Mouse (Mus musculus): ENCODE data around the gene Flrt1. TPM values are rescaled to one million over a fixed set of nuclear protein-coding genes. Genes with fewer than 3 reads are reported as not detected.

The Flrt1 gene
- polyA plus RNA-seq, 1 experiment from 2014 or later = 3.6 TPM

- DNase-seq (ENCODE audit: low spot score) (peak; percentile 83), ATAC-seq (replicated peaks; ENCODE audit: low FRiP score, low TSS enrichment, low read depth) (peak; percentile 76)
- H3K27ac ChIP-seq (ENCODE audit: low read depth) = peak overlapping the region; percentile 62; the same call in 1 of the 2 replicates
- peak overlapping the region; percentile 17 for H3K4me3 ChIP-seq (ENCODE audit: low read depth, low read length)
- no peaks in the 10 kb centered on the region for H3K27me3 ChIP-seq (replicated peaks; ENCODE audit: control insufficient read depth, insufficient read depth, low read length)
- peaks cover 18% of the 10 kb centered on the region for H3K4me1 ChIP-seq (replicated peaks; ENCODE audit: control insufficient read depth, insufficient read depth, low read length)
- peak overlapping the region; percentile 32; the same call in 1 of the 2 replicates for H3K9ac ChIP-seq (ENCODE audit: low read length)
- H3K36me3 ChIP-seq (ENCODE audit: control insufficient read depth, insufficient read depth, low read length) = no peaks in the 10 kb centered on the region
- H3K4me2 ChIP-seq (ENCODE audit: low read length) = peak overlapping the region; percentile 50
- 12% methylated on average over 19 of the region's 19 CpGs for WGBS
- no peaks in the 10 kb centered on the region for H3K9me3 ChIP-seq (ENCODE audit: control insufficient read depth, low read length)
Observed at GRCm38 (mm10) chr19:7103993-7104401, 1.5 kb downstream of the Flrt1 start.

GRCm38 (mm10) chr19:7103349-7103992, 2.1 kb downstream of the Flrt1 start:
- DNase-seq (ENCODE audit: low spot score) (no peak), ATAC-seq (replicated peaks; ENCODE audit: low FRiP score, low TSS enrichment, low read depth) (peak; percentile 12; the same call in 1 of the 2 replicates)
- 56% methylated on average over 4 of the region's 4 CpGs for WGBS
- Histone ChIP-seq H3K9ac (ENCODE audit: low read length) (0 out of 2 replicates have a peak overlapping the region, but pooled peaks have one; percentile 20), H3K4me1 (replicated peaks; ENCODE audit: control insufficient read depth, insufficient read depth, low read length) (peaks cover 18% of the 10 kb centered on the region), H3K4me3 (ENCODE audit: low read depth, low read length) (peak overlapping the region; percentile 17; the same call in 1 of the 2 replicates), H3K36me3 (ENCODE audit: control insufficient read depth, insufficient read depth, low read length) (no peaks in the 10 kb centered on the region), H3K27me3 (replicated peaks; ENCODE audit: control insufficient read depth, insufficient read depth, low read length) (no peaks in the 10 kb centered on the region), H3K27ac (ENCODE audit: low read depth) (peak overlapping the region; percentile 62), H3K9me3 (ENCODE audit: control insufficient read depth, low read length) (no peaks in the 10 kb centered on the region), H3K4me2 (ENCODE audit: low read length) (peak overlapping the region; percentile 50)

- Histone ChIP-seq H3K4me2 (ENCODE audit: low read length) (no peak overlapping the region), H3K9me3 (ENCODE audit: control insufficient read depth, low read length) (no peaks in the 10 kb centered on the region), H3K4me1 (replicated peaks; ENCODE audit: control insufficient read depth, insufficient read depth, low read length) (peaks cover 18% of the 10 kb centered on the region), H3K4me3 (ENCODE audit: low read depth, low read length) (no peak overlapping the region), H3K36me3 (ENCODE audit: control insufficient read depth, insufficient read depth, low read length) (no peaks in the 10 kb centered on the region), H3K9ac (ENCODE audit: low read length) (no peak overlapping the region), H3K27ac (ENCODE audit: low read depth) (no peak overlapping the region), H3K27me3 (replicated peaks; ENCODE audit: control insufficient read depth, insufficient read depth, low read length) (peaks cover 5% of the 10 kb centered on the region)
- ATAC-seq (replicated peaks; ENCODE audit: low FRiP score, low TSS enrichment, low read depth) = no peak
- 92% methylated on average over 10 of the region's 10 CpGs for WGBS
- no peak for DNase-seq (ENCODE audit: low spot score)
Observed at GRCm38 (mm10) chr19:7102039-7102438, 3.5 kb downstream of the Flrt1 start.

GRCm38 (mm10) chr19:7099620-7100155, 5.8 kb downstream of the Flrt1 start:
- WGBS = 58% methylated on average over 3 of the region's 3 CpGs
- peaks cover 12% of the 10 kb centered on the region for H3K27me3 ChIP-seq (replicated peaks; ENCODE audit: control insufficient read depth, insufficient read depth, low read length)
- H3K9me3 ChIP-seq (ENCODE audit: control insufficient read depth, low read length) = no peaks in the 10 kb centered on the region
- DNase-seq (ENCODE audit: low spot score) (no peak), ATAC-seq (replicated peaks; ENCODE audit: low FRiP score, low TSS enrichment, low read depth) (no peak)
- no peak overlapping the region for H3K4me3 ChIP-seq (ENCODE audit: low read depth, low read length)
- H3K36me3 ChIP-seq (ENCODE audit: control insufficient read depth, insufficient read depth, low read length) = no peaks in the 10 kb centered on the region
- H3K4me1 ChIP-seq (replicated peaks; ENCODE audit: control insufficient read depth, insufficient read depth, low read length) = peaks cover 18% of the 10 kb centered on the region
- H3K27ac ChIP-seq (ENCODE audit: low read depth) = no peak overlapping the region
- no peak overlapping the region for H3K4me2 ChIP-seq (ENCODE audit: low read length)
- no peak overlapping the region for H3K9ac ChIP-seq (ENCODE audit: low read length)

- ATAC-seq (replicated peaks; ENCODE audit: low FRiP score, low TSS enrichment, low read depth) (no peak), DNase-seq (ENCODE audit: low spot score) (no peak)
- H3K4me1 ChIP-seq (replicated peaks; ENCODE audit: control insufficient read depth, insufficient read depth, low read length) = no peaks in the 10 kb centered on the region
- no peak overlapping the region for H3K4me2 ChIP-seq (ENCODE audit: low read length)
- H3K36me3 ChIP-seq (ENCODE audit: control insufficient read depth, insufficient read depth, low read length) = no peaks in the 10 kb centered on the region
- no peak overlapping the region for H3K27ac ChIP-seq (ENCODE audit: low read depth)
- H3K9ac ChIP-seq (ENCODE audit: low read length) = no peak overlapping the region
- H3K27me3 ChIP-seq (replicated peaks; ENCODE audit: control insufficient read depth, insufficient read depth, low read length) = peaks cover 24% of the 10 kb centered on the region
- no peaks in the 10 kb centered on the region for H3K9me3 ChIP-seq (ENCODE audit: control insufficient read depth, low read length)
- 87% methylated on average over 5 of the region's 5 CpGs for WGBS
- H3K4me3 ChIP-seq (ENCODE audit: low read depth, low read length) = no peak overlapping the region
Observed at GRCm38 (mm10) chr19:7092756-7093155, 12.8 kb downstream of the Flrt1 start.

- no peak overlapping the region for H3K27ac ChIP-seq (ENCODE audit: low read depth)
- no peaks in the 10 kb centered on the region for H3K4me1 ChIP-seq (replicated peaks; ENCODE audit: control insufficient read depth, insufficient read depth, low read length)
- no peaks in the 10 kb centered on the region for H3K36me3 ChIP-seq (ENCODE audit: control insufficient read depth, insufficient read depth, low read length)
- no peaks in the 10 kb centered on the region for H3K9me3 ChIP-seq (ENCODE audit: control insufficient read depth, low read length)
- H3K27me3 ChIP-seq (replicated peaks; ENCODE audit: control insufficient read depth, insufficient read depth, low read length) = peaks cover 17% of the 10 kb centered on the region
- no peak overlapping the region for H3K4me2 ChIP-seq (ENCODE audit: low read length)
- no peak overlapping the region for H3K4me3 ChIP-seq (ENCODE audit: low read depth, low read length)
- ATAC-seq (replicated peaks; ENCODE audit: low FRiP score, low TSS enrichment, low read depth) = no peak
- 74% methylated on average over 10 of the region's 10 CpGs for WGBS
- no peak for DNase-seq (ENCODE audit: low spot score)
- no peak overlapping the region for H3K9ac ChIP-seq (ENCODE audit: low read length)
Observed at GRCm38 (mm10) chr19:7091448-7092050, 14.0 kb downstream of the Flrt1 start.

GRCm38 (mm10) chr19:7090369-7091064, 15.0 kb downstream of the Flrt1 start:
- Histone ChIP-seq H3K27me3 (replicated peaks; ENCODE audit: control insufficient read depth, insufficient read depth, low read length) (peaks cover 15% of the 10 kb centered on the region), H3K4me3 (ENCODE audit: low read depth, low read length) (no peak overlapping the region), H3K4me2 (ENCODE audit: low read length) (no peak overlapping the region), H3K4me1 (replicated peaks; ENCODE audit: control insufficient read depth, insufficient read depth, low read length) (no peaks in the 10 kb centered on the region), H3K36me3 (ENCODE audit: control insufficient read depth, insufficient read depth, low read length) (no peaks in the 10 kb centered on the region), H3K27ac (ENCODE audit: low read depth) (no peak overlapping the region), H3K9me3 (ENCODE audit: control insufficient read depth, low read length) (no peaks in the 10 kb centered on the region), H3K9ac (ENCODE audit: low read length) (no peak overlapping the region)
- ATAC-seq (replicated peaks; ENCODE audit: low FRiP score, low TSS enrichment, low read depth) (no peak), DNase-seq (ENCODE audit: low spot score) (no peak)
- 44% methylated on average over 10 of the region's 10 CpGs for WGBS

- ATAC-seq (replicated peaks; ENCODE audit: low FRiP score, low TSS enrichment, low read depth) (no peak), DNase-seq (ENCODE audit: low spot score) (no peak)
- H3K9me3 ChIP-seq (ENCODE audit: control insufficient read depth, low read length) = no peaks in the 10 kb centered on the region
- H3K27me3 ChIP-seq (replicated peaks; ENCODE audit: control insufficient read depth, insufficient read depth, low read length) = peaks cover 19% of the 10 kb centered on the region
- no peak overlapping the region for H3K27ac ChIP-seq (ENCODE audit: low read depth)
- 66% methylated on average over 7 of the region's 7 CpGs for WGBS
- H3K4me1 ChIP-seq (replicated peaks; ENCODE audit: control insufficient read depth, insufficient read depth, low read length) = no peaks in the 10 kb centered on the region
- H3K4me2 ChIP-seq (ENCODE audit: low read length) = no peak overlapping the region
- H3K4me3 ChIP-seq (ENCODE audit: low read depth, low read length) = no peak overlapping the region
- no peak overlapping the region for H3K9ac ChIP-seq (ENCODE audit: low read length)
- H3K36me3 ChIP-seq (ENCODE audit: control insufficient read depth, insufficient read depth, low read length) = no peaks in the 10 kb centered on the region
Observed at GRCm38 (mm10) chr19:7089842-7090251, 15.7 kb downstream of the Flrt1 start.

Data from intestine, embryonic 14.5 days (tissue).